Mouse (Mus musculus) heart, embryonic 12.5 days (tissue): ENCODE results near the gene Cdr2l. TPM values are rescaled to one million over a fixed set of nuclear protein-coding genes. Genes with fewer than 3 reads are reported as not detected.

ENCODE experiments used
- ATAC-seq: fragments of 200-750 bp; cut with Nextera tagmentation; 2 replicates; pipeline ENCODE4 v1.8.0; 2017; ENCODE audit warnings: moderate TSS enrichment, moderate library complexity; ENCODE audit not compliant: insufficient number of reproducible peaks, low FRiP score
- H3K27ac ChIP-seq: fragments of 300-500 bp; sonication (generic); 2 replicates; pipeline ENCODE4 v1.5.1; 2016; ENCODE audit warnings: mild to moderate bottlenecking, moderate library complexity; ENCODE audit not compliant: poor library complexity, severe bottlenecking
- H3K27me3 ChIP-seq: fragments of 300-500 bp; sonication (generic); replicated peaks from 2 replicates; pipeline ENCODE4 v1.6.1; 2016; ENCODE audit warnings: mild to moderate bottlenecking, moderate library complexity
- H3K36me3 ChIP-seq: fragments of 300-500 bp; sonication (generic); 2 replicates; pipeline ENCODE4 v1.6.1; 2016; ENCODE audit warnings: mild to moderate bottlenecking, moderate library complexity
- H3K4me1 ChIP-seq: fragments of 300-500 bp; sonication (generic); replicated peaks from 2 replicates; pipeline ENCODE4 v1.6.1; 2016; ENCODE audit warnings: mild to moderate bottlenecking
- H3K4me2 ChIP-seq: fragments of 300-500 bp; sonication (generic); 2 replicates; pipeline ENCODE4 v1.6.1; 2016; ENCODE audit warnings: mild to moderate bottlenecking, moderate library complexity
- H3K4me3 ChIP-seq: fragments of 300-500 bp; sonication (generic); 2 replicates; pipeline ENCODE4 v1.5.1; 2016; ENCODE audit warnings: mild to moderate bottlenecking
- H3K9ac ChIP-seq: fragments of 300-500 bp; sonication (generic); 2 replicates; pipeline ENCODE4 v1.6.1; 2016; ENCODE audit warnings: mild to moderate bottlenecking, moderate library complexity
- H3K9me3 ChIP-seq: fragments of 300-500 bp; sonication (generic); replicated peaks from 2 replicates; pipeline ENCODE4 v1.6.1; 2016; ENCODE audit warnings: mild to moderate bottlenecking, moderate library complexity
- WGBS: fragments of 180-500 bp; shearing (Covaris S2); methylation state at CpG from one replicate; pipeline ENCODE4 v1.1.7; 2016; 5-methylcytosine and 5-hydroxymethylcytosine counted together
- polyA plus RNA-seq: library from polyadenylated mRNA; unstranded; fragments of >200 nt; fragmentation: Nextera tagmentation; extraction: Ambion mirVana; gene quantifications from 2 replicates; pipeline ENCODE4 v1.2.1, GENCODE M21; 2016

Cdr2l gene
- polyA plus RNA-seq, 1 experiment from 2014 or later, result 9.5 TPM

- 39% methylated on average over 4 of the region's 4 CpGs for WGBS
Observed at GRCm38 (mm10) chr11:115349976-115350375, 31.7 kb upstream of the Cdr2l start.

GRCm38 (mm10) chr11:115353375-115353774, 28.3 kb upstream of the Cdr2l start:
- H3K9me3 ChIP-seq, result no peaks in the 10 kb centered on the region
- peaks cover 72% of the 10 kb centered on the region for H3K27me3 ChIP-seq
- ATAC-seq, result no peak
- H3K4me1 ChIP-seq, result no peaks in the 10 kb centered on the region
- WGBS, result 85% methylated on average over 5 of the region's 5 CpGs
- H3K4me3 ChIP-seq, result no peak overlapping the region
- no peak overlapping the region for H3K9ac ChIP-seq
- no peak overlapping the region for H3K27ac ChIP-seq
- no peak overlapping the region for H3K4me2 ChIP-seq
- no peaks in the 10 kb centered on the region for H3K36me3 ChIP-seq

More at GRCm38 (mm10) chr11:115349976-115350375, 31.7 kb upstream of the Cdr2l start:
- H3K4me1 ChIP-seq, result no peaks in the 10 kb centered on the region
- H3K36me3 ChIP-seq, result no peaks in the 10 kb centered on the region
- no peaks in the 10 kb centered on the region for H3K9me3 ChIP-seq
- ATAC-seq, result no peak
- peaks cover 79% of the 10 kb centered on the region for H3K27me3 ChIP-seq
- no peak overlapping the region for H3K9ac ChIP-seq
- no peak overlapping the region for H3K4me3 ChIP-seq
- no peak overlapping the region for H3K4me2 ChIP-seq
- no peak overlapping the region for H3K27ac ChIP-seq

- no peak for ATAC-seq
- Histone ChIP-seq H3K9ac (no peak overlapping the region), H3K4me2 (no peak overlapping the region), H3K4me3 (no peak overlapping the region), H3K9me3 (no peaks in the 10 kb centered on the region), H3K27ac (no peak overlapping the region), H3K36me3 (no peaks in the 10 kb centered on the region), H3K27me3 (peaks cover 69% of the 10 kb centered on the region), H3K4me1 (peaks cover 7% of the 10 kb centered on the region)
- WGBS, result 8% methylated on average over 8 of the region's 8 CpGs
Observed at GRCm38 (mm10) chr11:115354183-115354582, 27.5 kb upstream of the Cdr2l start.

- no peak for ATAC-seq
- 20% methylated on average over 5 of the region's 5 CpGs for WGBS
- H3K4me1 ChIP-seq, result peaks cover 14% of the 10 kb centered on the region
- H3K27ac ChIP-seq, result no peak overlapping the region
- H3K4me2 ChIP-seq, result no peak overlapping the region
- peaks cover 38% of the 10 kb centered on the region for H3K27me3 ChIP-seq
- H3K36me3 ChIP-seq, result no peaks in the 10 kb centered on the region
- no peak overlapping the region for H3K4me3 ChIP-seq
- no peaks in the 10 kb centered on the region for H3K9me3 ChIP-seq
- no peak overlapping the region for H3K9ac ChIP-seq
Observed at GRCm38 (mm10) chr11:115358468-115358867, 23.2 kb upstream of the Cdr2l start.

- Histone ChIP-seq H3K9me3 (no peaks in the 10 kb centered on the region), H3K27ac (peak overlapping the region; percentile 18), H3K9ac (no peak overlapping the region), H3K36me3 (no peaks in the 10 kb centered on the region), H3K4me1 (peaks cover 14% of the 10 kb centered on the region), H3K27me3 (peaks cover 42% of the 10 kb centered on the region), H3K4me2 (no peak overlapping the region), H3K4me3 (no peak overlapping the region)
- 47% methylated on average over 3 of the region's 3 CpGs for WGBS
- ATAC-seq, result peak; percentile 36; the same call in 1 of the 2 replicates
Observed at GRCm38 (mm10) chr11:115359293-115359692, 22.4 kb upstream of the Cdr2l start.

GRCm38 (mm10) chr11:115359726-115360125, 22.0 kb upstream of the Cdr2l start:
- H3K36me3 ChIP-seq, result no peaks in the 10 kb centered on the region
- no peak overlapping the region for H3K4me2 ChIP-seq
- H3K27me3 ChIP-seq, result peaks cover 44% of the 10 kb centered on the region
- 0 out of 2 replicates have a peak overlapping the region, but pooled peaks have one; percentile 20 for H3K9ac ChIP-seq
- no peaks in the 10 kb centered on the region for H3K9me3 ChIP-seq
- 71% methylated on average over 6 of the region's 6 CpGs for WGBS
- no peak overlapping the region for H3K4me3 ChIP-seq
- H3K27ac ChIP-seq, result no peak overlapping the region
- H3K4me1 ChIP-seq, result peaks cover 14% of the 10 kb centered on the region
- no peak for ATAC-seq

- H3K27ac ChIP-seq, result no peak overlapping the region
- no peak for ATAC-seq
Observed at GRCm38 (mm10) chr11:115364136-115364535, 17.6 kb upstream of the Cdr2l start.

GRCm38 (mm10) chr11:115366039-115366705, 15.5 kb upstream of the Cdr2l start:
- peak; percentile 30 for ATAC-seq
- no peak overlapping the region for H3K9ac ChIP-seq
- H3K36me3 ChIP-seq, result no peaks in the 10 kb centered on the region
- WGBS, result 20% methylated on average over 7 of the region's 7 CpGs
- H3K4me2 ChIP-seq, result peak overlapping the region; percentile 95
- H3K4me1 ChIP-seq, result peaks cover 24% of the 10 kb centered on the region
- H3K4me3 ChIP-seq, result peak overlapping the region; percentile 60; the same call in 1 of the 2 replicates
- no peak overlapping the region for H3K27ac ChIP-seq
- peaks cover 71% of the 10 kb centered on the region for H3K27me3 ChIP-seq
- no peaks in the 10 kb centered on the region for H3K9me3 ChIP-seq

More at GRCm38 (mm10) chr11:115364136-115364535, 17.6 kb upstream of the Cdr2l start:
- Histone ChIP-seq H3K4me1 (peaks cover 32% of the 10 kb centered on the region), H3K36me3 (no peaks in the 10 kb centered on the region), H3K9me3 (no peaks in the 10 kb centered on the region), H3K27me3 (peaks cover 52% of the 10 kb centered on the region), H3K4me3 (no peak overlapping the region), H3K4me2 (no peak overlapping the region), H3K9ac (no peak overlapping the region)
- 81% methylated on average over 3 of the region's 3 CpGs for WGBS

- 4% methylated on average over 28 of the region's 28 CpGs for WGBS
- no peak overlapping the region for H3K27ac ChIP-seq
- ATAC-seq, result peak; percentile 13; the same call in 1 of the 2 replicates
Observed at GRCm38 (mm10) chr11:115366706-115367394, 14.9 kb upstream of the Cdr2l start.

GRCm38 (mm10) chr11:115367395-115367944, 14.2 kb upstream of the Cdr2l start, which contains the start of gene Hid1:
TSS of gene Hid1 (minus strand) at chr11:115367756.
- under 1% methylated on average over 39 of the region's 39 CpGs for WGBS
- Histone ChIP-seq H3K27ac (no peak within 1 kb of the TSS), H3K4me3 (peak within 1 kb of the TSS; percentile 60), H3K4me1 (peaks cover 24% of the 10 kb centered on the region), H3K36me3 (no peaks in the 10 kb centered on the region), H3K4me2 (peak within 1 kb of the TSS; percentile 95), H3K9me3 (no peaks in the 10 kb centered on the region), H3K27me3 (peaks cover 76% of the 10 kb centered on the region), H3K9ac (peak within 1 kb of the TSS; percentile 70)
- peak; percentile 78 for ATAC-seq

More at GRCm38 (mm10) chr11:115366706-115367394, 14.9 kb upstream of the Cdr2l start:
- Histone ChIP-seq H3K4me3 (peak overlapping the region; percentile 60), H3K36me3 (no peaks in the 10 kb centered on the region), H3K9me3 (no peaks in the 10 kb centered on the region), H3K4me2 (peak overlapping the region; percentile 95), H3K9ac (peak overlapping the region; percentile 70), H3K27me3 (peaks cover 73% of the 10 kb centered on the region), H3K4me1 (peaks cover 24% of the 10 kb centered on the region)

- H3K27ac ChIP-seq, result no peak overlapping the region
- H3K27me3 ChIP-seq, result peaks cover 78% of the 10 kb centered on the region
- no peaks in the 10 kb centered on the region for H3K9me3 ChIP-seq
- no peak overlapping the region for H3K4me3 ChIP-seq
- no peak overlapping the region for H3K9ac ChIP-seq
- peaks cover 34% of the 10 kb centered on the region for H3K4me1 ChIP-seq
- ATAC-seq, result no peak
- H3K36me3 ChIP-seq, result no peaks in the 10 kb centered on the region
- WGBS, result 50% methylated on average over 7 of the region's 7 CpGs
- no peak overlapping the region for H3K4me2 ChIP-seq
Observed at GRCm38 (mm10) chr11:115370368-115370767, 11.3 kb upstream of the Cdr2l start.
